Mouse (Mus musculus) testis, adult 2 months (tissue): ENCODE data around the gene Pxdn. TPM values are rescaled to one million over a fixed set of nuclear protein-coding genes. Genes with fewer than 3 reads are reported as not detected.

Experiments used
- H3K27ac ChIP-seq: fragments of 200-500 bp; 2 replicates; pipeline ENCODE4 v1.5.1; 2012; ENCODE audit warnings: low read depth, low read length; ENCODE audit not compliant: control insufficient read depth, insufficient read depth
- H3K27me3 ChIP-seq: fragments of 200-500 bp; 2 replicates; pipeline ENCODE4 v1.6.1; 2012; ENCODE audit warnings: mild to moderate bottlenecking, low read length, moderate library complexity; ENCODE audit not compliant: control insufficient read depth, insufficient read depth
- H3K36me3 ChIP-seq: fragments of 200-500 bp; 2 replicates; pipeline ENCODE4 v1.6.1; 2012; ENCODE audit warnings: mild to moderate bottlenecking, low read length; ENCODE audit not compliant: control insufficient read depth, insufficient read depth
- H3K4me1 ChIP-seq: fragments of 200-500 bp; 2 replicates; pipeline ENCODE4 v1.6.1; 2012; ENCODE audit warnings: low read length; ENCODE audit not compliant: control insufficient read depth, insufficient read depth
- H3K4me3 ChIP-seq: fragments of 200-500 bp; 2 replicates; pipeline ENCODE4 v1.5.1; 2012; ENCODE audit warnings: low read depth, mild to moderate bottlenecking, low read length, moderate library complexity, mixed read lengths; ENCODE audit not compliant: control insufficient read depth
- CTCF ChIP-seq: fragments of 200-500 bp; IDR thresholded peaks from 2 replicates; pipeline ENCODE4 v1.5.1; 2012; ENCODE audit warnings: low read depth, mild to moderate bottlenecking, inconsistent platforms, low read length, moderate library complexity; ENCODE audit not compliant: control insufficient read depth, insufficient read depth, insufficient replicate concordance
- POLR2A ChIP-seq: fragments of 200-500 bp; IDR thresholded peaks from 2 replicates; pipeline ENCODE4 v1.6.1; 2012; ENCODE audit warnings: low read depth, mild to moderate bottlenecking, inconsistent platforms, low read length, moderate library complexity; ENCODE audit not compliant: control insufficient read depth
- polyA plus RNA-seq: library from polyadenylated mRNA; depleted of rRNA; stranded (reverse); fragments of >200 nt; gene quantifications from 2 replicates; pipeline ENCODE4 v1.2.3, GENCODE M21; 2012

The Pxdn gene
- polyA plus RNA-seq, 1 experiment = 3.9 TPM

DNA sequence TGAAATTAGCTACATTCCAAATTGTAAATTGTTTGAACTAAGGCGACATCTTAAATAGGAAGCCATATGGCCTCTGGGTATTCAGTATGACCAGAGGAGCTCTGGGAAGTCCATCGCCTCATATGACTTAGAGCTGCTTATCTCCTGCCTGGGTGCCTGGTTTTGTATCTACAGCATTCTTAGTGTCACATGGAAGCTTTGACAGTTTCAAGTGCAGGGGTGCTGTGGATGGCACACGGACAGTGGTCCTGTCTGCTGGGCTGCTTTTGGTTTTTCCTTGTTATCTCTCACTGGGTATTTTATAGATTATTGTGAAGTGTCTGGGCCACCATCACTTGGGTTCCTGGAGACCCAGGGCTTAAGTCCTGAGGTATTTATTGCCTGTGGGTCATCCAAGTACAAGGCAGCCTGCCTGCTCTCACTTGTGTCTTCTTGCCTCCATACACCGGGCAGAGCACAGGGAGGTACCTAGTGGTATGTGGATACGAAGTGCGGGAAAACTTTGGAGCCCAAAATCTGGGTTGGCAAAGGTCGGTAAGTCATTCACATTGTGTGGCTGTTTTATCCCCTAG lies 44.4 kb downstream of the Pxdn start:
- no peaks in the 10 kb centered on the region for H3K36me3 ChIP-seq
- no peaks in the 10 kb centered on the region for H3K4me1 ChIP-seq
- no peak overlapping the region for H3K27ac ChIP-seq
- TF ChIP-seq CTCF (no peak), POLR2A (no peak)
- H3K27me3 ChIP-seq = no peaks in the 10 kb centered on the region
- no peak overlapping the region for H3K4me3 ChIP-seq

DNA sequence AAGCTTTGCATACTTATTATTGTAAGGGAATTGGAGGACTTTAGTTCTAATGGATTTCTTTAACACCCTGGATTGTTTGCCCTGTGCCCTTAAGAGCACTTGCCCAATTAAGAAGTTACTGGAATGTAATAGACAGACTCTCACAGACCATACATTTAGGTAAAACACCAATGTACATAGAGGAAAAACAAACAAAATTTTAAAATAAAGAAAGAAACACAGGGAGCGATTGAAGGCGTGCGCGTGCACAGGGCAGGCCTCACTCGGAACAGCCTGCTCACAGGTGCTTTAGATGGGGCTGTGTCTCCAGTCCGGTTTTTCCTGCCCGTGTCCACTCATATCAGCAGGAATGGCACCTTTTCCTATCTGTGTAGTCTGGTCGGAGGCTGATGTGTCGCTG lies 45.8 kb downstream of the Pxdn start:
- Histone ChIP-seq H3K27ac (no peak overlapping the region), H3K4me3 (no peak overlapping the region), H3K27me3 (no peaks in the 10 kb centered on the region), H3K36me3 (no peaks in the 10 kb centered on the region), H3K4me1 (no peaks in the 10 kb centered on the region)
- no peak for TF ChIP-seq POLR2A
- no peak for TF ChIP-seq CTCF

DNA sequence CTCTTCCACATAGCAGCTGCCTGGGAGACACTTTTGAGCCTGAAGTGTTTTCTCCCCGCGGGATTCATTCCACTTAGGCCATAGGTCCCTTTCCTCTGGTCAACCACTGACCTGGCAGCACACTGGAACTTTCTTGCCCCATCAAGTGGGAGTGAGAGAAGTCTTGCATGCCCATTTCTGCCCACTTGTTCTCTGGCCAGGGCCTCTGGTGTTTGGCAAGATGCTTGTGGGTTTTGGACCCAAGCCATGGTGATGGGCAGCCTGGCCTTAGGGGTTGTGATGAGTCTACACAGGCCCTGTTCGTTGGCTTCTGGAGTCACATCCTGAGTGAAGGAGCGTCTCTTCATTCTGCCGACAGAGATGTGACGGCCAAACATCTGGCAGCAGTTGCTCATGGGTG lies 47.7 kb downstream of the Pxdn start:
- Histone ChIP-seq H3K4me1 (no peaks in the 10 kb centered on the region), H3K4me3 (no peak overlapping the region), H3K36me3 (no peaks in the 10 kb centered on the region), H3K27me3 (no peaks in the 10 kb centered on the region), H3K27ac (no peak overlapping the region)
- TF ChIP-seq CTCF = no peak
- TF ChIP-seq POLR2A = no peak

DNA sequence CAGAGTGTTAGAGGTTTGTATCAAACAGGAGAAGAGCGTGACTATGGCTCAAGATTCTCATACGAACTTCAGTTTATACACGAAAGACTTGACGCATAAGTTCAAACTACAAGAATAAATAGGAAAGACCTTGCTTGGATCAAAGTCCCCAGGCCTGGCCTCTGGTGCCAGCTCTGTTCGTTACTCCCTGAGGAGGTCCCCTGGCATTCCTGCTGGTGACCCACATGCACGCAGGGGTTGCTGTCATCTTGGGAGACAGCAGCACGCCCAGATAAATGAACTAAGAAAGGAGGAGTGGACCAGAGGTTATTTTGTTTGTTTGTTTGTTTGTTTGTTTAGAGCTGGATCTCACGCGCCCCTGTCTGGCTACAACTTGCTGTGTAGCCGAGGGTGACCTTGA lies 48.8 kb downstream of the Pxdn start:
- H3K4me3 ChIP-seq = no peak overlapping the region
- TF ChIP-seq CTCF = no peak
- no peak overlapping the region for H3K27ac ChIP-seq
- H3K4me1 ChIP-seq = no peaks in the 10 kb centered on the region
- H3K27me3 ChIP-seq = no peaks in the 10 kb centered on the region
- H3K36me3 ChIP-seq = no peaks in the 10 kb centered on the region

DNA sequence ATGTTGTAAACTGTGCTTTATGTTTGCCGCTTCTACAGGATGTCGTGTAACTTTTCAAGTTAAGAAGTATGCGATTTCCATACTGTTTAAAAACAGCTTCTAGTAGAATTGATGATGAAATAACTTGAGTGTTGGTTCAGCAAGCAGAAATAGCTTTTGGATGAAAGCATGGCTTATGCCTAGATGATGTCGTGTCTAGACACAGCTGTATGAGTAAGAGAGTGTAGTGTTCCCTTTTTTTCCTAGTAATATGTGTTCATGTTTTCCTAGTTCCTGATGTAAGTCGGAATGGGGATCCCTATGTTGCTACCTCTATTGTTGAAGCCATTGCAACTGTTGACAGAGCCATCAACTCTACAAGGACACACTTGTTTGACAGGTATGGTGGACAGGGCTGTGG lies 61.5 kb downstream of the Pxdn start:
- H3K36me3 ChIP-seq = no peaks in the 10 kb centered on the region

DNA sequence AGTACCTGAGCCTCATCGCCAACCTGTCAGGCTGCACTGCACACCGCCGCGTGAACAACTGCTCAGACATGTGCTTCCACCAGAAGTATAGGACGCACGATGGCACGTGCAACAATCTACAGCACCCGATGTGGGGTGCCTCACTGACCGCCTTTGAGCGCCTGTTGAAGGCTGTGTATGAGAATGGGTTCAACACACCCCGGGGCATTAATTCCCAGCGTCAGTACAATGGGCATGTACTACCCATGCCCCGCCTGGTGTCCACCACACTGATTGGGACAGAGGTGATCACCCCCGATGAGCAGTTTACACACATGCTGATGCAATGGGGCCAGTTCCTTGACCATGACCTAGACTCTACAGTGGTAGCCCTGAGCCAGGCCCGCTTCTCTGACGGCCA lies 64.5 kb downstream of the Pxdn start:
- H3K36me3 ChIP-seq = no peaks in the 10 kb centered on the region
- H3K27me3 ChIP-seq = no peaks in the 10 kb centered on the region
- H3K4me1 ChIP-seq = no peaks in the 10 kb centered on the region
- H3K27ac ChIP-seq = no peak overlapping the region
- TF ChIP-seq CTCF = no peak
- TF ChIP-seq POLR2A = no peak
- no peak overlapping the region for H3K4me3 ChIP-seq

More for the DNA sequence above, 61.5 kb downstream of the Pxdn start:
- no peak overlapping the region for H3K4me3 ChIP-seq
- no peaks in the 10 kb centered on the region for H3K27me3 ChIP-seq
- TF ChIP-seq CTCF (no peak), POLR2A (no peak)
- H3K4me1 ChIP-seq = no peaks in the 10 kb centered on the region
- no peak overlapping the region for H3K27ac ChIP-seq

DNA sequence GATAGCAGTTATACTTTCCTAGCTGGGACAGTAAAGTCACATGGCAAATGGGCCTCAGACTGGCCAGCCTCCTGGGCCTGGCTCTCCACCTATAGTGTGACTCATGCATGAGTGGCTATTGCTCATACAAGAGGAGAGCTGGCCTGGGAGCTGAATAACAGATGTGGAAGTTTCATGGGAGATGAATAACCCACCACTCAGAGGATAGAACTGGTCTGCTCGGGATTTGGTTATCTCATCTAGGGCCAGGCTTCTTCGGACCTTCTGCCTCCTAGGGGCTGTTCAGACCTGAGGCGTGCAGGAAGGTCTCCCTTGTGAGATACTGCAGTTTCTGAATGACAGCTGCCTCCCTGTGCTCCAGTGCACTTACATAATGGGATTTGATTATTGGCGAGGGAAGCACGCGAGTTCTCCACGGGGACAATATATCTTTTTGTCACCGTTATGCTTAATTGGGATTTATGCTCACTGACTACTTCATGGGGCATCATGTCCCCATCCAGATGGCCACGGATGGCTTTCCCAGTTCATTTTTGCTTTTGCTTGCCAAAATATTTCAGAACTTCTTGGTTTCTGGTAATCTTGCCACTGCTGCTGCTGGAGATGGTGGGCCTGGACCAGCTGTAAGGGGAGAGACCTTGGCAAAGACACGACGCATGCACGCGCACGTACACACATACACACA lies 66.4 kb downstream of the Pxdn start:
- Histone ChIP-seq H3K27me3 (no peaks in the 10 kb centered on the region), H3K4me3 (no peak overlapping the region), H3K4me1 (no peaks in the 10 kb centered on the region), H3K27ac (no peak overlapping the region), H3K36me3 (no peaks in the 10 kb centered on the region)
- no peak for TF ChIP-seq POLR2A
- TF ChIP-seq CTCF = no peak

DNA sequence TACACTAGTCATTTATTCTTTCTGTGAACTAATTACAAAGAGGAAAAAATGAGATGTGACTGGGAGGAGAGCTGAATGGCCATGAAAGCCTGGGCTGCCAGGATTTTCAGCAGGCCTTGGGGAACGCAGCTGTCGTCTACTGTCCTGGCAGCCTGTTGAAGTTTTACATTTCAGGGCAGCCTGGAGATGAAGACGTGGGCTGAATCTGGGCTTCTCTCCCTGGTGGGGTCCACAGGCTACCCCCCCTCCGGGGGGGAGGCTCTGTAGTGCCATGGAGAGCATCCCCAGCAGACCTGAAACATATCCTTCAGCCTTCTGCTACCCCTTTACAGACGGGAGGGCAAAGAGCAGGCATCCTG lies 66.9 kb downstream of the Pxdn start:
- TF ChIP-seq POLR2A = no peak
- TF ChIP-seq CTCF = no peak
- H3K4me1 ChIP-seq = no peaks in the 10 kb centered on the region
- no peaks in the 10 kb centered on the region for H3K27me3 ChIP-seq
- no peak overlapping the region for H3K27ac ChIP-seq
- no peaks in the 10 kb centered on the region for H3K36me3 ChIP-seq
- H3K4me3 ChIP-seq = no peak overlapping the region

DNA sequence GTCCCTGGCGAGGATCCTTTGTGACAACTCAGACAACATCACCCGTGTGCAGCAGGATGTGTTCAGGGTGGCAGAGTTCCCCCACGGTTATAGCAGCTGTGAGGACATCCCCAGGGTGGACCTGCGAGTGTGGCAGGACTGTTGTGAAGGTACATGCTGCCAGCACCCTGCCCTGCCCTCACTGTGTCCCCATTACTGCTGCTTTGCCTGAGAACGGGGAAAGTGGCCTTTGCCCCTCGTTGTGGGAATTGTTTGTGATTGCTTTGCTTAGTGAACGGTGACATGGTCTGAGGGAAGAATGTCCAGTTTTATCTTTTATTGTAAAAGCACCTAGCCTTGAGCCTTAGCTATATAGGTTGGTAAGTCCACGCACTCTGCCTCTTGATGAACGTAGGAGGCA lies 69.2 kb downstream of the Pxdn start:
- Histone ChIP-seq H3K4me3 (no peak overlapping the region), H3K36me3 (no peaks in the 10 kb centered on the region), H3K4me1 (no peaks in the 10 kb centered on the region), H3K27ac (no peak overlapping the region), H3K27me3 (no peaks in the 10 kb centered on the region)
- TF ChIP-seq CTCF = no peak
- TF ChIP-seq POLR2A = no peak
